Mouse (Mus musculus): ENCODE measurements around the gene Slc23a2.

Gene Slc23a2

GRCm38 (mm10) chr2:132144971-132145691, at the start of gene Slc23a2:
Gene Slc23a2 (minus strand): TSS chr2:132145108.
- peak; percentile 20 for DNase-seq

GRCm38 (mm10) chr2:132190602-132191161, 45.8 kb upstream of the Slc23a2 start:
- DNase-seq: no peak

- no peak for DNase-seq
Measured at GRCm38 (mm10) chr2:132183874-132184273, 39.0 kb upstream of the Slc23a2 start.

- DNase-seq: no peak
Measured at GRCm38 (mm10) chr2:132180463-132181205, 35.7 kb upstream of the Slc23a2 start.

- no peak for DNase-seq
Measured at GRCm38 (mm10) chr2:132179371-132179770, 34.5 kb upstream of the Slc23a2 start.

GRCm38 (mm10) chr2:132177406-132177805, 32.5 kb upstream of the Slc23a2 start:
- no peak for DNase-seq

- no peak for DNase-seq
Measured at GRCm38 (mm10) chr2:132176289-132176848, 31.5 kb upstream of the Slc23a2 start.

- DNase-seq: no peak
Measured at GRCm38 (mm10) chr2:132174048-132174447, 29.1 kb upstream of the Slc23a2 start.

GRCm38 (mm10) chr2:132171939-132172338, 27.0 kb upstream of the Slc23a2 start:
- no peak for DNase-seq

- no peak for DNase-seq
Measured at GRCm38 (mm10) chr2:132169150-132169549, 24.2 kb upstream of the Slc23a2 start.

- DNase-seq: no peak
Measured at GRCm38 (mm10) chr2:132163626-132164025, 18.7 kb upstream of the Slc23a2 start.

GRCm38 (mm10) chr2:132157482-132157881, 12.6 kb upstream of the Slc23a2 start:
- no peak for DNase-seq

- DNase-seq: no peak
Measured at GRCm38 (mm10) chr2:132152670-132153069, 7.8 kb upstream of the Slc23a2 start.

- peak; percentile 36 for DNase-seq
Measured at GRCm38 (mm10) chr2:132151592-132151991, 6.7 kb upstream of the Slc23a2 start.

- no peak for DNase-seq
Measured at GRCm38 (mm10) chr2:132150926-132151325, 6.0 kb upstream of the Slc23a2 start.

GRCm38 (mm10) chr2:132146502-132146901, 1.6 kb upstream of the Slc23a2 start:
- no peak for DNase-seq

- no peak for DNase-seq
Measured at GRCm38 (mm10) chr2:132143943-132144927, 673 bp downstream of the Slc23a2 start.

GRCm38 (mm10) chr2:132142606-132143005, 2.3 kb downstream of the Slc23a2 start:
- DNase-seq: no peak

GRCm38 (mm10) chr2:132140536-132140935, 4.4 kb downstream of the Slc23a2 start:
- no peak for DNase-seq

GRCm38 (mm10) chr2:132139099-132139498, 5.8 kb downstream of the Slc23a2 start:
- no peak for DNase-seq

GRCm38 (mm10) chr2:132135876-132136637, 8.9 kb downstream of the Slc23a2 start:
- no peak for DNase-seq

GRCm38 (mm10) chr2:132134758-132135157, 10.2 kb downstream of the Slc23a2 start:
- DNase-seq: no peak

Data from kidney, adult 11 months (tissue).